Mouse (Mus musculus) liver, adult 2 months (tissue): ENCODE results near the gene Wnt11. TPM values are rescaled to one million over a fixed set of nuclear protein-coding genes. Genes with fewer than 3 reads are reported as not detected.

Source experiments
- DNase-seq: peaks from one replicate; pipeline ENCODE4 v3.0.0-alpha.2; 2011; ENCODE audit warnings: low read depth, low spot score; ENCODE audit errors: extremely low read depth
- H3K27ac ChIP-seq: fragments of 200-500 bp; replicated peaks from 2 replicates; pipeline ENCODE4 v1.5.1; 2012; ENCODE audit warnings: low read depth, mild to moderate bottlenecking, control low read depth, inconsistent platforms, low read length; ENCODE audit not compliant: insufficient read depth
- H3K27me3 ChIP-seq: fragments of 200-500 bp; 2 replicates; pipeline ENCODE4 v1.6.1; 2012; ENCODE audit warnings: mild to moderate bottlenecking, moderate library complexity, low read length, inconsistent platforms; ENCODE audit not compliant: control insufficient read depth, insufficient read depth
- H3K36me3 ChIP-seq: fragments of 200-500 bp; 2 replicates; pipeline ENCODE4 v1.6.1; 2012; ENCODE audit warnings: low read length, inconsistent platforms; ENCODE audit not compliant: control insufficient read depth, insufficient read depth
- H3K4me1 ChIP-seq: fragments of 200-500 bp; 2 replicates; pipeline ENCODE4 v1.6.1; 2011; ENCODE audit warnings: low read length; ENCODE audit not compliant: control insufficient read depth, insufficient read depth
- H3K4me3 ChIP-seq: fragments of 200-500 bp; 2 replicates; pipeline ENCODE4 v1.5.1; 2011; ENCODE audit warnings: low read depth, mild to moderate bottlenecking, control low read depth, low read length, moderate library complexity; ENCODE audit not compliant: insufficient read depth
- H3K79me2 ChIP-seq: fragments of 200-500 bp; 2 replicates; pipeline ENCODE4 v1.6.1; 2012; ENCODE audit warnings: inconsistent platforms, mild to moderate bottlenecking, low read length, moderate library complexity; ENCODE audit not compliant: control insufficient read depth, insufficient read depth
- H3K9ac ChIP-seq: fragments of 200-500 bp; 2 replicates; pipeline ENCODE4 v1.6.1; 2012; ENCODE audit warnings: low read depth, mild to moderate bottlenecking, control low read depth, inconsistent platforms, low read length
- CTCF ChIP-seq: fragments of 200-500 bp; IDR thresholded peaks from 2 replicates; pipeline ENCODE4 v1.5.1; 2011; ENCODE audit warnings: low read depth, low read length, control low read depth
- POLR2A ChIP-seq: fragments of 200-500 bp; IDR thresholded peaks from 2 replicates; pipeline ENCODE4 v1.6.1; 2011; ENCODE audit warnings: low read length, control low read depth; ENCODE audit not compliant: insufficient read depth; ENCODE audit errors: extremely low read depth
- WGBS: fragments of 180-500 bp; shearing (Covaris S2); methylation state at CpG from one replicate; pipeline ENCODE4 v1.1.7; 2018; 5-methylcytosine and 5-hydroxymethylcytosine counted together
- polyA plus RNA-seq: library from polyadenylated mRNA; depleted of rRNA; stranded (reverse); fragments of >200 nt; gene quantifications from 2 replicates; pipeline ENCODE4 v1.2.3, GENCODE M21; 2012
- total RNA-seq: library from RNA; depleted of rRNA; stranded (reverse); fragments of >200 nt; gene quantifications from 2 replicates; pipeline ENCODE4 v1.2.3, GENCODE M21; 2014

The Wnt11 gene
- total and polyA plus RNA-seq, 2 experiments = 0.21 to 0.55 TPM

- H3K27ac ChIP-seq = no peak overlapping the region
- no peak overlapping the region for H3K4me3 ChIP-seq
- H3K79me2 ChIP-seq = no peaks in the 10 kb centered on the region
- H3K9ac ChIP-seq = no peak overlapping the region
- no peak for TF ChIP-seq CTCF
- TF ChIP-seq POLR2A = no peak
- no peaks in the 10 kb centered on the region for H3K27me3 ChIP-seq
- H3K4me1 ChIP-seq = peaks cover 3% of the 10 kb centered on the region; the same call in 1 of the 2 replicates
- H3K36me3 ChIP-seq = no peaks in the 10 kb centered on the region
- 92% methylated on average over 18 of the region's 18 CpGs for WGBS
- DNase-seq = no peak
Observed at GRCm38 (mm10) chr7:98852950-98853650, 18.2 kb downstream of the Wnt11 start.

DNA sequence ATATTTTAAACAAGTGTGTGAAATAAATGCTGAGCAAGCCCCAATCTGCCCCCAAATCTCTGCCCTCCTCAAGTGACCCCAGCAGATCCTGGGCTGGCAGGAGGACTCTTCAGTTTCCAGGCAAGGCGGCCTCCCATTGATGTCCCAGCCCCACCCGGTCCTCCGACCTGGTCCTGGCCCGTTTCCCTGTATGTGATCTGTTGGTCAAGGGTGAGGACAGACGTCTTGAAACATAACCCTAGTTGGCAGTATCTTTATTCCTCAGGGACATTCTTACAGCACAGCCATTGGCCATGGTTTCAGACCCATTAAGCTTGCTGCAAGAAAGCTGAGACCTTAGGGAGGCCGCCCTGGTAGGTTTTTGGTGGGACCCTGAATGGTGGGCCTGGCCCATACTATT is 18.9 kb downstream of the Wnt11 start:
- no peaks in the 10 kb centered on the region for H3K36me3 ChIP-seq
- no peaks in the 10 kb centered on the region for H3K27me3 ChIP-seq
- no peaks in the 10 kb centered on the region for H3K79me2 ChIP-seq
- H3K27ac ChIP-seq = no peak overlapping the region
- TF ChIP-seq CTCF (no peak), POLR2A (no peak)
- WGBS = 96% methylated on average over 6 of the region's 6 CpGs
- H3K4me1 ChIP-seq = peaks cover 3% of the 10 kb centered on the region; the same call in 1 of the 2 replicates
- no peak for DNase-seq
- H3K4me3 ChIP-seq = no peak overlapping the region
- no peak overlapping the region for H3K9ac ChIP-seq

- TF ChIP-seq CTCF = no peak
- Histone ChIP-seq H3K4me3 (no peak overlapping the region), H3K27ac (no peak overlapping the region), H3K9ac (no peak overlapping the region), H3K36me3 (no peaks in the 10 kb centered on the region), H3K27me3 (no peaks in the 10 kb centered on the region), H3K4me1 (no peaks in the 10 kb centered on the region), H3K79me2 (no peaks in the 10 kb centered on the region)
- no peak for DNase-seq
- 74% methylated on average over 2 of the region's 2 CpGs for WGBS
Observed at GRCm38 (mm10) chr7:98855388-98855787, 20.5 kb downstream of the Wnt11 start.

DNA sequence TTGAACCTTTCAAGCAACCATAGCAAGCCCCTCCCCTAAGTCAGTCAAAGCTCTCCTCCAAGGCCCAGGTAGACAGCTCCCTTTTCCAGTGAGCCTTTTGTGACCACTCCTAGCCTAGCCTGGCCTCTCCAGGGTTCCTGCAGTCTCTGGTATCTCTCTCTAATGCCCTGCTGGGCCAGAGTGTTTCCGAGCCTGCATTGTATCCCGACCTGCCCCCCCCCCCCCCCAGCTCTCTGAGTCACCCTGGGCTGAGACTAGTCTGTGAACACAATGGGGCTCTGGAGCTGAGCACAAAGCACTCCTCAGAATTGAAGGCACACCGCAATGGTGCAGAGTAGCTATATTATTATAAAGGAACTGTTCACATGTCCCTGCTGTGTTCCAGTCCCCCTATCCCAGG is 21.2 kb downstream of the Wnt11 start:
- H3K27ac ChIP-seq = no peak overlapping the region
- TF ChIP-seq POLR2A = no peak
- TF ChIP-seq CTCF = no peak
- no peaks in the 10 kb centered on the region for H3K79me2 ChIP-seq
- no peaks in the 10 kb centered on the region for H3K36me3 ChIP-seq
- H3K4me1 ChIP-seq = no peaks in the 10 kb centered on the region
- no peak for DNase-seq
- no peak overlapping the region for H3K9ac ChIP-seq
- 56% methylated on average over 3 of the region's 3 CpGs for WGBS
- H3K27me3 ChIP-seq = no peaks in the 10 kb centered on the region
- no peak overlapping the region for H3K4me3 ChIP-seq

DNA sequence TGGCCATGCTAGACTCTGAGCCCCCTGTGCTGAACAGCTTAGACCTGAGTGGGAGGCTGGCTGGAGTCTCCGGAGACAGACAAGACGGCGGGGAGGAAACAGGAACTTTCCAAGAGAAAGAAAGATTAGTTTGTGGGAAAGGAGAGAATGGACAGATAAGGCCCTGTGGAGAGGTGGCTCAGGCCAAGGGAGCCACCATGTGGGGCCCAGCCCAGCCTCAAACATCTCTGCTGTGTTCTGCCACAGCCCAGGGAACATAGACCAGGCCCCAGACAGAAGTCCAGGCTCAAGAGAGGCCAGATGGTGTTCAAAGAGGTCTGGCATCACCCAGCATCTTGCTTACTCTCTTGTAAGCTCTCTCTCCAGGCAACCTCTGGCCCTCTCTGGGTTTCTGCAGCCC is 22.2 kb downstream of the Wnt11 start:
- Histone ChIP-seq H3K36me3 (no peaks in the 10 kb centered on the region), H3K79me2 (no peaks in the 10 kb centered on the region), H3K27me3 (no peaks in the 10 kb centered on the region), H3K9ac (no peak overlapping the region), H3K4me1 (no peaks in the 10 kb centered on the region), H3K27ac (no peak overlapping the region), H3K4me3 (no peak overlapping the region)
- no peak for DNase-seq
- 48% methylated on average over 3 of the region's 3 CpGs for WGBS
- TF ChIP-seq CTCF (no peak), POLR2A (no peak)

DNA sequence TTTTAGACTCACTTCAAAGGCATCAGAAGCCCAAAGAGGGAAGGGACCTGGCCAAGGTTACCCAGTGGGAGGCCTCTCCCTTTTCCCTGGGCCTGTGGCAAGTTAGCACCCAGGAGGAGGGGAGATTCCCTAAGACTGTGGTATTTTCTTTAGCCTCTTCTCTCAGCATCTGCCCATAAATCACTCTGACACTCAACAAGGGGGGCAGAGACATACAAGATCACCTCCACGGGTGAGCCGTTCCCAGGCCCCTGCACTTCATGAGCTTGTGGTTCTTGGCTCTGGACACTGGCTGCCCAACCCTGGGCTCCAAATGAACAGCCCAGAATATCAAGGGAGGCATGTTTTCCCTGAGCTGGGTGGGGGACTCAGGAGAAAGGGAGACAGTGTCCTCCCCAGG is 26.1 kb downstream of the Wnt11 start:
- H3K27ac ChIP-seq = no peak overlapping the region

More for the DNA sequence above, 26.1 kb downstream of the Wnt11 start:
- no peak overlapping the region for H3K9ac ChIP-seq
- no peak for TF ChIP-seq CTCF
- TF ChIP-seq POLR2A = no peak
- DNase-seq = no peak
- H3K79me2 ChIP-seq = no peaks in the 10 kb centered on the region
- H3K4me3 ChIP-seq = no peak overlapping the region
- no peaks in the 10 kb centered on the region for H3K4me1 ChIP-seq
- H3K27me3 ChIP-seq = no peaks in the 10 kb centered on the region
- 87% methylated on average over 2 of the region's 2 CpGs for WGBS
- H3K36me3 ChIP-seq = no peaks in the 10 kb centered on the region
